Mouse (Mus musculus): ENCODE data around the gene Asic5.

GRCm38 (mm10) chr3:81957484-81957883 lies 24.6 kb upstream of the Asic5 start:
- TF ChIP-seq ZNF384 (IDR thresholded peaks at IDR 0.05; ENCODE audit: low read depth, low read length) (no peak), HCFC1 (IDR thresholded peaks at IDR 0.05; ENCODE audit: borderline replicate concordance, insufficient read depth, low read length) (no peak), MAFK (IDR thresholded peaks at IDR 0.05; ENCODE audit: insufficient read depth, low read depth, low read length) (no peak), CHD2 (IDR thresholded peaks at IDR 0.05; ENCODE audit: low read depth, low read length) (no peak)

Measured in ES-E14 (cell line).